Mouse (Mus musculus) spleen, postnatal 36 days (tissue): ENCODE measurements at regions not wholly inside any gene's neighbourhood (a gene's known extent, or its start where the extent isn't known, plus 50 kb on each side); places are given as distances from the start of the nearest gene placed in this dataset.

Experiments
- DNase-seq, 2 experiments: peaks; one replicate each; pipeline ENCODE4 v3.0.0; 2022; ENCODE audit warnings: low spot score in 2 of 2, mixed read lengths in 1 of 2

GRCm38 (mm10) chr14:74359663-74360552, 280.7 kb upstream of the Htr2a start:
- DNase-seq: no peak

- DNase-seq: no peak
Measured at GRCm38 (mm10) chr14:74384481-74384880, 256.2 kb upstream of the Htr2a start.

- no peak for DNase-seq
Measured at GRCm38 (mm10) chr14:74392419-74392818, 248.2 kb upstream of the Htr2a start.

GRCm38 (mm10) chr14:74397202-74397601, 243.4 kb upstream of the Htr2a start:
- DNase-seq: no peak

GRCm38 (mm10) chr14:74409441-74409840, 231.2 kb upstream of the Htr2a start:
- DNase-seq: no peak

GRCm38 (mm10) chr14:74428226-74428625, 212.4 kb upstream of the Htr2a start:
- no peak for DNase-seq

GRCm38 (mm10) chr14:74464027-74464682, 176.5 kb upstream of the Htr2a start:
- DNase-seq: no peak

- no peak for DNase-seq
Measured at GRCm38 (mm10) chr14:74495504-74495903, 145.1 kb upstream of the Htr2a start.

- DNase-seq: no peak
Measured at GRCm38 (mm10) chr14:74511521-74511920, 129.1 kb upstream of the Htr2a start.

- no peak for DNase-seq
Measured at GRCm38 (mm10) chr14:74516451-74516850, 124.2 kb upstream of the Htr2a start.

GRCm38 (mm10) chr14:74519531-74519930, 121.1 kb upstream of the Htr2a start:
- DNase-seq: no peak

GRCm38 (mm10) chr14:74521669-74522068, 119.0 kb upstream of the Htr2a start:
- no peak for DNase-seq

GRCm38 (mm10) chr14:74527246-74527645, 113.4 kb upstream of the Htr2a start:
- no peak for DNase-seq

- DNase-seq: no peak
Measured at GRCm38 (mm10) chr14:74529368-74529951, 111.2 kb upstream of the Htr2a start.

GRCm38 (mm10) chr14:74538187-74538586, 102.5 kb upstream of the Htr2a start:
- no peak for DNase-seq

- no peak for DNase-seq
Measured at GRCm38 (mm10) chr14:74544028-74544427, 96.6 kb upstream of the Htr2a start.

GRCm38 (mm10) chr14:74551091-74551490, 89.5 kb upstream of the Htr2a start:
- no peak for DNase-seq

GRCm38 (mm10) chr14:74553636-74554035, 87.0 kb upstream of the Htr2a start:
- no peak for DNase-seq

GRCm38 (mm10) chr14:74558359-74558758, 82.3 kb upstream of the Htr2a start:
- no peak for DNase-seq
